In the genomic region with DNA sequence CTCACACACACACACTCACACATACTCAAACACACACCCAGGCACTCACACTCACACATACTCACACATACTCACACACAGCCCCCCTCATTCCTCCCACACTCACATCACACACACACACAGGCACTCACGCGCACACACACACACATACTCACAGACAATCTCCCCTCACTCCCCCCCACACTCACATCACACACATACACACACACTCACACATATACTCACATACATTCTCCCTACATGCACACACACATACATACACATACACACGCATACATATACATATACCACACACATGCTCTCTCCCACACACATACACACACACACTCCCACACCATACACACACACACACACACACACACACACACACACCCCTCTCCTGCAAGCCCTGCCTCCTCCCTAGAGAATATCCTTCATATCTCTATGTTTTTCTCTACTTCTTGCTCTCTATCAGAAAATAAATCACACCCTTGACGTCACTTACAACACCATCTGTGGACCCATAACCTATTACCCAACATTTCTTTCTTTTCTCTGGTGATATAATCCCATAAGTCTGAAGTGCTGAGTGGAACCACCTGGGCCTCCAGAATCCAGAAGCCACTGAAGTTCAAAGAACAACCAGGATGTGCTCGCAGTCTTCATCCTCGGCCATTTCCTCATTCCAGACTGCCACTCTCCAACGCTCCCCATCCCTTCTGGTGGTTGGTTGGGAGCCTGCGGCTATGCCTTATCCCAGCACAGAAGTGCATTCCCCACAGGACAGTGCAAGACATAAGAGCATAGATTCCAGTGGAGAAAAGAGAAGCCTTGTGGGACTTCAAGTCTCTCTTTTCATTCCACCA, we compare ENCODE assay signal across 22 mouse cellular contexts. TPM values are rescaled to one million over a fixed set of nuclear protein-coding genes. Genes with fewer than 3 reads are reported as not detected.
DNase-seq lines count a peak whose midpoint lies in the region; ATAC-seq lines count a peak whose summit lies in the region.
"Had no signal": no experiment of that assay in that cellular context is flagged by ENCODE, and none has a peak within 500 bp of the region (broad histone marks: within the 10 kb centered on the region; RNA-seq: fewer than 3 reads in every experiment).

No protein-coding gene starts in this region.

- H3K4me3 ChIP-seq in kidney, embryonic 15.5 days (replicated peaks): no peak overlapping the region
- H3K4me3 ChIP-seq in midbrain, embryonic 11.5 days (ENCODE audit: low read depth, low read length): no peak overlapping the region
- H3K4me3 ChIP-seq in midbrain, embryonic 13.5 days (replicated peaks): no peak overlapping the region
- no peak overlapping the region for H3K4me3 ChIP-seq in intestine, embryonic 15.5 days (replicated peaks)
- H3K4me3 ChIP-seq: embryonic facial prominence, embryonic 12.5 days; forebrain, embryonic 12.5 days; hindbrain, embryonic 13.5 days; limb, embryonic 12.5 days; midbrain, embryonic 12.5 days had no signal

- peak; percentile 60 for DNase-seq in kidney, postnatal 10 days
- DNase-seq in midbrain, embryonic 11.5 days (ENCODE audit: low spot score, missing footprints): peak; percentile 33
- peak; percentile 36 for DNase-seq in lung, postnatal 10 days
- DNase-seq: adrenal gland, postnatal 10 days; cerebellum, adult 2 months; cerebellum, postnatal 25 days; gastrocnemius, postnatal 36 days; heart, postnatal 10 days; kidney, postnatal 36 days; liver, postnatal 0 days; right cerebral cortex, postnatal 14 days; spleen, adult 18-20 months had no signal

- H3K4me1 ChIP-seq in kidney, embryonic 15.5 days: 0 out of 2 replicates have a peak, but pooled peaks cover 8% of the 10 kb centered on the region
- H3K4me1 ChIP-seq in midbrain, embryonic 11.5 days (ENCODE audit: control insufficient read depth, insufficient read depth, low read length): no peaks in the 10 kb centered on the region
- H3K4me1 ChIP-seq in midbrain, embryonic 13.5 days (replicated peaks): 0 out of 2 replicates have a peak, but pooled peaks cover under 1% of the 10 kb centered on the region
- no peaks in the 10 kb centered on the region for H3K4me1 ChIP-seq in intestine, embryonic 15.5 days (replicated peaks)
- H3K4me1 ChIP-seq: embryonic facial prominence, embryonic 12.5 days; forebrain, embryonic 12.5 days; hindbrain, embryonic 13.5 days; limb, embryonic 12.5 days; midbrain, embryonic 12.5 days had no signal

- no peak for ATAC-seq in kidney, embryonic 15.5 days (replicated peaks; ENCODE audit: low FRiP score)
- no peak for ATAC-seq in midbrain, embryonic 11.5 days (ENCODE audit: low FRiP score)
- ATAC-seq in midbrain, embryonic 13.5 days: no peak
- ATAC-seq in intestine, embryonic 15.5 days: peak; percentile 74
- ATAC-seq in erythroid progenitor cell, adult 5-6 weeks (replicated peaks; ENCODE audit: low FRiP score, poor library complexity, severe bottlenecking): no peak
- ATAC-seq: liver, postnatal 0 days had no signal

- H3K27me3 ChIP-seq in kidney, embryonic 15.5 days: no peaks in the 10 kb centered on the region
- H3K27me3 ChIP-seq in midbrain, embryonic 11.5 days (ENCODE audit: control insufficient read depth, insufficient read depth, low read length): no peaks in the 10 kb centered on the region
- no peaks in the 10 kb centered on the region for H3K27me3 ChIP-seq in midbrain, embryonic 13.5 days
- H3K27me3 ChIP-seq in intestine, embryonic 15.5 days (replicated peaks): no peaks in the 10 kb centered on the region
- H3K27me3 ChIP-seq: embryonic facial prominence, embryonic 12.5 days; forebrain, embryonic 12.5 days; hindbrain, embryonic 13.5 days; limb, embryonic 12.5 days; midbrain, embryonic 12.5 days had no signal

- H3K27ac ChIP-seq in kidney, embryonic 15.5 days: no peak overlapping the region
- no peak overlapping the region for H3K27ac ChIP-seq in midbrain, embryonic 11.5 days (ENCODE audit: low read depth, low read length)
- no peak overlapping the region for H3K27ac ChIP-seq in midbrain, embryonic 13.5 days
- H3K27ac ChIP-seq in intestine, embryonic 15.5 days: no peak overlapping the region
- H3K27ac ChIP-seq: embryonic facial prominence, embryonic 12.5 days; forebrain, embryonic 12.5 days; hindbrain, embryonic 13.5 days; limb, embryonic 12.5 days; midbrain, embryonic 12.5 days had no signal

- H3K9ac ChIP-seq in kidney, embryonic 15.5 days: no peak overlapping the region
- H3K9ac ChIP-seq in midbrain, embryonic 11.5 days (ENCODE audit: low read length): no peak overlapping the region
- no peak overlapping the region for H3K9ac ChIP-seq in midbrain, embryonic 13.5 days (replicated peaks)
- H3K9ac ChIP-seq in intestine, embryonic 15.5 days: no peak overlapping the region
- H3K9ac ChIP-seq: embryonic facial prominence, embryonic 12.5 days; forebrain, embryonic 12.5 days; hindbrain, embryonic 13.5 days; limb, embryonic 12.5 days; liver, postnatal 0 days; midbrain, embryonic 12.5 days had no signal

- no peak overlapping the region for H3K4me2 ChIP-seq in kidney, embryonic 15.5 days
- no peak overlapping the region for H3K4me2 ChIP-seq in midbrain, embryonic 11.5 days
- no peak overlapping the region for H3K4me2 ChIP-seq in midbrain, embryonic 13.5 days (replicated peaks)
- H3K4me2 ChIP-seq in intestine, embryonic 15.5 days (replicated peaks): no peak overlapping the region
- H3K4me2 ChIP-seq: embryonic facial prominence, embryonic 12.5 days; forebrain, embryonic 12.5 days; hindbrain, embryonic 13.5 days; limb, embryonic 12.5 days; liver, embryonic 11.5 days; midbrain, embryonic 12.5 days had no signal

- no peaks in the 10 kb centered on the region for H3K36me3 ChIP-seq in kidney, embryonic 15.5 days
- H3K36me3 ChIP-seq in midbrain, embryonic 11.5 days (ENCODE audit: control insufficient read depth, insufficient read depth, low read length): no peaks in the 10 kb centered on the region
- no peaks in the 10 kb centered on the region for H3K36me3 ChIP-seq in midbrain, embryonic 13.5 days
- no peaks in the 10 kb centered on the region for H3K36me3 ChIP-seq in intestine, embryonic 15.5 days
- H3K36me3 ChIP-seq: embryonic facial prominence, embryonic 12.5 days; forebrain, embryonic 12.5 days; hindbrain, embryonic 13.5 days; limb, embryonic 12.5 days; midbrain, embryonic 12.5 days had no signal

- H3K9me3 ChIP-seq in kidney, embryonic 15.5 days (replicated peaks): peaks cover 3% of the 10 kb centered on the region; the same call in 1 of the 2 replicates
- H3K9me3 ChIP-seq in midbrain, embryonic 11.5 days (ENCODE audit: control insufficient read depth, low read length): no peaks in the 10 kb centered on the region
- H3K9me3 ChIP-seq in midbrain, embryonic 13.5 days: no peaks in the 10 kb centered on the region
- no peaks in the 10 kb centered on the region for H3K9me3 ChIP-seq in intestine, embryonic 15.5 days
- H3K9me3 ChIP-seq: embryonic facial prominence, embryonic 12.5 days; forebrain, embryonic 12.5 days; hindbrain, embryonic 13.5 days; limb, embryonic 12.5 days; midbrain, embryonic 12.5 days had no signal

- WGBS in kidney, embryonic 15.5 days: 66% methylated on average over 8 of the region's 8 CpGs
- 91% methylated on average over 8 of the region's 8 CpGs for WGBS in midbrain, embryonic 11.5 days
- WGBS in midbrain, embryonic 13.5 days: 92% methylated on average over 8 of the region's 8 CpGs
- 69% methylated on average over 8 of the region's 8 CpGs for WGBS in intestine, embryonic 15.5 days

RNA-seq across cellular contexts. Expression of gene Ano6, which starts 38.6 kb away (rescaled TPM):
- 54.0 and 54.5 TPM in 2 replicates for polyA plus RNA-seq in kidney, embryonic 15.5 days (2015; fragmentation: Nextera tagmentation; extraction: Ambion mirVana)
- 30.3 and 30.8 TPM in 2 replicates for polyA plus RNA-seq in midbrain, embryonic 11.5 days (2014; fragmentation: Nextera tagmentation; extraction: Ambion mirVana)
- 26.1 and 26.8 TPM in 2 replicates for polyA plus RNA-seq in midbrain, embryonic 13.5 days (2015; fragmentation: Nextera tagmentation; extraction: Ambion mirVana)
- 50.4 and 53.8 TPM in 2 replicates for polyA plus RNA-seq in intestine, embryonic 15.5 days (2015; fragmentation: Nextera tagmentation; extraction: Ambion mirVana)
- total RNA-seq in erythroid progenitor cell, adult 5-6 weeks (2015; ENCODE audit: low replicate concordance): 23.1 and 28.1 TPM in 2 replicates
- 9.4 and 9.5 TPM in 2 replicates for total RNA-seq in erythroid progenitor cell, adult 5-6 weeks (2017; ENCODE audit: low replicate concordance)
